Mouse (Mus musculus): ENCODE data around the gene Zbtb17.

GRCm38 (mm10) chr4:141466289-141466795, 21.9 kb downstream of the Zbtb17 start:
- no peak for TF ChIP-seq CTCF (IDR thresholded peaks at IDR 0.05; ENCODE audit: extremely low read depth, insufficient read length, insufficient replicate concordance, low read depth, low read length)
- TF ChIP-seq POLR2A (IDR thresholded peaks at IDR 0.05; ENCODE audit: low read depth, low read length): no peak

All from small intestine, adult 2 months (tissue).